Mouse (Mus musculus): ENCODE results near the gene Elovl6. TPM values are rescaled to one million over a fixed set of nuclear protein-coding genes. Genes with fewer than 3 reads are reported as not detected.

Gene Elovl6
- total and polyA plus RNA-seq, 3 experiments, result 15.0 to 17.2 TPM; not detected in 1

DNA sequence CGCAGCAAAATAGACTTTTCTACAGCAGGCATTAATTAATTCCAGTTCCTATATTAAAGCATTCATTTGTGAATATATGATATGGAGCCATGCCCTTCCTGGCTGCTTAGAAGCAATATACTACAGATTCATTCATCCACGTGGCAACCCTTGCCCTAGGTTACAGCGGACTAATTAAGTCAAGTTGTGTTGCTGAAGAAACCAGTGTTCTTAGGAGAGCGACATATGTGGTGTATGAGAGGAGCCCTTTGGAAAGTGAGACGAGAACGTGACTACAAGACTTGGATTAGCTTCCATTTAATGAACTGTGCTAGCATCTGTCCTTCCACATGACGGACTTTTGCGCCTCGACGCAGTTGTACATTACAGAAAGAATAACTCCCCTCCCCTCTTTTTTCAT, 115.2 kb downstream of the Elovl6 start:
- H3K4me1 ChIP-seq (ENCODE audit: control insufficient read depth in 1 of 2, insufficient read depth in 2 of 2, low read length in 2 of 2), result no peaks in the 10 kb centered on the region
- H3K9me3 ChIP-seq (replicated peaks; ENCODE audit: insufficient read depth, low read length), result no peaks in the 10 kb centered on the region
- no peaks in the 10 kb centered on the region for H3K36me3 ChIP-seq (ENCODE audit: control insufficient read depth in 1 of 2, insufficient read depth in 2 of 2, low read length in 2 of 2)
- TF ChIP-seq KAT2A (conservative IDR thresholded peaks at IDR 0.05; ENCODE audit: low read depth, low read length) (no peak), POLR2A (IDR thresholded peaks at IDR 0.05; ENCODE audit: control insufficient read depth in 1 of 2, insufficient read depth in 1 of 2, low read depth in 1 of 2, low read length in 2 of 2, poor library complexity in 1 of 2) (no peak), MAFK (IDR thresholded peaks at IDR 0.05; ENCODE audit: borderline replicate concordance, low read depth, low read length) (no peak), BHLHE40 (IDR thresholded peaks at IDR 0.05; ENCODE audit: borderline replicate concordance, low read depth, low read length) (no peak), EP300 (IDR thresholded peaks at IDR 0.05; ENCODE audit: low read depth in 1 of 2, low read length in 2 of 2) (no peak), ELF1 (IDR thresholded peaks at IDR 0.05; ENCODE audit: low read depth, low read length) (no peak), TBP (IDR thresholded peaks at IDR 0.05; ENCODE audit: low read depth, low read length) (no peak), MAZ (IDR thresholded peaks at IDR 0.05; ENCODE audit: low read depth, low read length) (no peak), ZKSCAN1 (IDR thresholded peaks at IDR 0.05; ENCODE audit: low read depth, low read length) (no peak), UBTF (IDR thresholded peaks at IDR 0.05; ENCODE audit: borderline replicate concordance, insufficient read depth, low read depth, low read length) (no peak), E2F4 (IDR thresholded peaks at IDR 0.05; ENCODE audit: borderline replicate concordance, low read depth, low read length) (no peak), POLR2AphosphoS2 (IDR thresholded peaks at IDR 0.05; ENCODE audit: low read length) (no peak), SIN3A (IDR thresholded peaks at IDR 0.05; ENCODE audit: low read length) (no peak), MEF2A (IDR thresholded peaks at IDR 0.05; ENCODE audit: extremely low read depth, insufficient replicate concordance, low read depth, low read length, poor library complexity, severe bottlenecking) (no peak)
- no peak for DNase-seq (ENCODE audit: low read depth, low spot score)
- no peak overlapping the region for H3K9ac ChIP-seq (ENCODE audit: control insufficient read depth, low read depth, low read length, poor library complexity, severe bottlenecking)
- no peaks in the 10 kb centered on the region; a peak in 1 of 4 replicates for H3K27me3 ChIP-seq (ENCODE audit: control insufficient read depth in 1 of 2, insufficient read depth in 2 of 2, low read length in 2 of 2)
- H3K27ac ChIP-seq (ENCODE audit: control insufficient read depth, low read depth, low read length), result no peak overlapping the region
- H3K79me2 ChIP-seq (ENCODE audit: control insufficient read depth, insufficient read depth, low read length, poor library complexity), result no peaks in the 10 kb centered on the region
- no peak overlapping the region for H3K4me3 ChIP-seq (ENCODE audit: control insufficient read depth in 1 of 2, insufficient read depth in 1 of 2, low read depth in 2 of 2, low read length in 2 of 2)

DNA sequence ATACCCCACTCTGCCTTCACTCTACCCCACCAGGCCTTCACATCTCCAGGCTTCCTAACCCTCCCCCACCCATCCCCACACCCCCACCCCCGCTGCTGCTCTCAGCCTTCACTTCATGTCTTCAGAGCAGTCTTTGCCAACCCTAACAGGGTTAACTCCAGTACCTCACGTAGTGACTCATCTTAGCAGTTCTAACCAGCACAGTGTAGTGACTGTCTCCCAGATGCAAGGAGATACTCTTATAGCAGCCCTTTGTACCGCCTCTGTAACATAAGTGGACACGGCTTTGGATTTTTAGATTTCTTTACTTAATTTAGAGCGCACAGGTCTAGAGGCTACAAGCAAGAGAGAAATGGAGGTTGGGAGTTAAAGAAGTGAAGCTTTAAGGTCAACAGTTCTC, 116.4 kb downstream of the Elovl6 start:
- H3K9ac ChIP-seq (ENCODE audit: control insufficient read depth, low read depth, low read length, poor library complexity, severe bottlenecking), result no peak overlapping the region
- H3K9me3 ChIP-seq (replicated peaks; ENCODE audit: insufficient read depth, low read length), result no peaks in the 10 kb centered on the region
- TF ChIP-seq GATA1 (IDR thresholded peaks at IDR 0.05; ENCODE audit: low read depth, low read length), result no peak
- TF ChIP-seq MAX (IDR thresholded peaks at IDR 0.05; ENCODE audit: low read length), result no peak
- TF ChIP-seq MAZ (IDR thresholded peaks at IDR 0.05; ENCODE audit: low read depth, low read length), result no peak
- no peak for TF ChIP-seq NRF1 (IDR thresholded peaks at IDR 0.05; ENCODE audit: insufficient read depth, low read depth, low read length, poor library complexity, severe bottlenecking)
- no peak for TF ChIP-seq CHD2 (IDR thresholded peaks at IDR 0.05; ENCODE audit: low read length)
- TF ChIP-seq MXI1 (IDR thresholded peaks at IDR 0.05; ENCODE audit: low read depth, low read length), result no peak
- no peak for TF ChIP-seq CTCF (IDR thresholded peaks at IDR 0.05 in 2 of 3, conservative IDR thresholded peaks at IDR 0.05 in 1 of 3; ENCODE audit: control insufficient read depth in 1 of 3, insufficient read depth in 1 of 3, low read depth in 2 of 3, low read length in 3 of 3, poor library complexity in 1 of 3, severe bottlenecking in 1 of 3)
- TF ChIP-seq EP300 (IDR thresholded peaks at IDR 0.05; ENCODE audit: low read depth in 1 of 2, low read length in 2 of 2), result no peak
- H3K27me3 ChIP-seq (ENCODE audit: control insufficient read depth in 1 of 2, insufficient read depth in 2 of 2, low read length in 2 of 2), result no peaks in the 10 kb centered on the region; a peak in 1 of 4 replicates
- H3K27ac ChIP-seq (ENCODE audit: control insufficient read depth, low read depth, low read length), result no peak overlapping the region
- no peaks in the 10 kb centered on the region for H3K36me3 ChIP-seq (ENCODE audit: control insufficient read depth in 1 of 2, insufficient read depth in 2 of 2, low read length in 2 of 2)
- H3K4me3 ChIP-seq (ENCODE audit: control insufficient read depth in 1 of 2, insufficient read depth in 1 of 2, low read depth in 2 of 2, low read length in 2 of 2), result no peak overlapping the region
- DNase-seq (ENCODE audit: low read depth, low spot score), result no peak
- no peaks in the 10 kb centered on the region for H3K79me2 ChIP-seq (ENCODE audit: control insufficient read depth, insufficient read depth, low read length, poor library complexity)
- H3K4me1 ChIP-seq (ENCODE audit: control insufficient read depth in 1 of 2, insufficient read depth in 2 of 2, low read length in 2 of 2), result no peaks in the 10 kb centered on the region

Measured in MEL (cell line).